Mouse (Mus musculus): Measurements from ENCODE around the gene Gm15217. TPM values are rescaled to one million over a fixed set of nuclear protein-coding genes. Genes with fewer than 3 reads are reported as not detected.

Gene Gm15217
- polyA plus RNA-seq, 1 experiment from 2014 or later = not detected

DNA sequence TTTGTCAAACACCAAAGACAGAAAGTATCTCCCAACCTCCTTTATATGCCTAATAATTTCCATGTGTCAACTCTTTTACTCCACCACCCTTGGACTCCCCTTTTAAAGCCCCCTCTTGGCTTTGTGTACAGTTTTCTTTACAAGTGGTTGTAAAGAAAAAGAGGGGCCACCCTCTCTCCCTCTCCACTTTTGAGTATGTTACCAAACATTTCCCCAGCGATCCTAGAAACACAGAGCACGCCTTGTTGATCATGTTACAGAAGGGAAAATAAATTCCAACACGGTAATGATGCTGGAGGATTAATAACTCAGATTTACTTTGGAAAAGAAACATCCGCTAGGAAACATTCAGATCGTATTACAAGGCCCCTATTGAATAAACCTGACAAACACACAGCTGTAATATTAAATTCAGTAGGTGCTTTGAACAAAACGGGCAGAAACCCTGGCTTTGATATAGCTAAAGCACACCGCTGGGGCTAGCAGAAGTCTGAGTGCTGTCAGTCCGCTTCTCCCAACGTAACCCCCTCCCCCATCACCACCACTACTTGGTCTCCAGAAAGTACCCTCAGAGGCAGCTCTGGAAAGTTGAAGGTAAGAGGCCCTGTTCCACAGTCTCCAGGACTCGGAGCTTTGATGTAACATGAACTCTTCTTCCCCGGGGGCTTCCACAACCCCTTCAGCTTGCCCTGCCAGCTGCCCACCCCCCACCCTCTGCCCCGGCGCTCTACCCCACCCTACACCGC lies 5.9 kb downstream of the Gm15217 start:
- no peaks in the 10 kb centered on the region for H3K27me3 ChIP-seq
- in situ Hi-C loops (cut with MboI; ENCODE audit: low pct_unique_long_range_greater_than_20kb) = loop anchor here (5.0 kb wide), 1 partner anchor 383 kb away; no protein-coding TSS in a partner anchor
- no peak for TF ChIP-seq CTCF (IDR thresholded peaks at IDR 0.05)
- ATAC-seq (no peak), DNase-seq (ENCODE audit: low read depth, low spot score) (no peak)
- ChIA-PET CTCF (no interaction called here), POLR2A (no interaction called here)

DNA sequence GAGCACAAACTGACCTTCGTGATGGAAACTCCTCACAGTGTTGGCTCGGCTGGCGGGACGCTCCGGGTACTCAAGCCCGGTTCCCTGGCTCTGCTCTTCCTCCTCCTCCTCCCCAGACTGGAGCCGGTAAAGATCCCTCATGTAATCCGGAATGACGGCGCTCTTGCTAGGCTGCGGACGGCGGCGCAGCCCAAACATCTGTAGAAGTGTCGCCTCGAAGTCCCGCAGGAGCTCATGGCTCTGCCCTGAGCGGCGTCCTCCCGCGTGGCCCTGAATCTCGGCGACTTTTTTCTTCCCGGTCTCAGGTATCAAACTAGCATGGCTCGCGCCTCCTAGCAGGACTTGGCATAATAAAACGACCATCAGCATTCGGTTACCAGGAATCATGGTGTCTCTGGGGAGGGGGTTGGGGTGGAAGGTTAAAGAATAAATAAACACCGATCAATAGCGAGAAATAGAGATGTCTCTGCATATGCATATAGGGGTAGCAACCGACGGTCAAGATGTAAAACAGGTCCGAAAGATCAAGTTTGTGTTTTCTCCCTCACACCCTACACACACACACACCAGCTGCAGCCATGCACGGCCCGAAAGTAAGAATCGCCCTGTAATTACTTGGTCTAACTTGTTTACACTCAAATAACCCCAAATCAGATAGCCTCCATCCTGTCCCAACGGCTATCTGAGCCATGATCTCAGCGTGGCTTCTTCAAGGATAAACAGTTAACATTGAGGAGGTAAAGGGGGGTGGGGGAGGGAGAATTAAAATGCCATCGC lies 6.7 kb downstream of the Gm15217 start:
- no peak for TF ChIP-seq CTCF (IDR thresholded peaks at IDR 0.05)
- no peak for ATAC-seq
- in situ Hi-C loops (cut with MboI; ENCODE audit: low pct_unique_long_range_greater_than_20kb) = loop anchor here (5.0 kb wide), 1 partner anchor 384 kb away; no protein-coding TSS in a partner anchor
- no peak for DNase-seq (ENCODE audit: low read depth, low spot score)
- ChIA-PET POLR2A (no interaction called here), CTCF (no interaction called here)
- no peaks in the 10 kb centered on the region for H3K27me3 ChIP-seq

DNA sequence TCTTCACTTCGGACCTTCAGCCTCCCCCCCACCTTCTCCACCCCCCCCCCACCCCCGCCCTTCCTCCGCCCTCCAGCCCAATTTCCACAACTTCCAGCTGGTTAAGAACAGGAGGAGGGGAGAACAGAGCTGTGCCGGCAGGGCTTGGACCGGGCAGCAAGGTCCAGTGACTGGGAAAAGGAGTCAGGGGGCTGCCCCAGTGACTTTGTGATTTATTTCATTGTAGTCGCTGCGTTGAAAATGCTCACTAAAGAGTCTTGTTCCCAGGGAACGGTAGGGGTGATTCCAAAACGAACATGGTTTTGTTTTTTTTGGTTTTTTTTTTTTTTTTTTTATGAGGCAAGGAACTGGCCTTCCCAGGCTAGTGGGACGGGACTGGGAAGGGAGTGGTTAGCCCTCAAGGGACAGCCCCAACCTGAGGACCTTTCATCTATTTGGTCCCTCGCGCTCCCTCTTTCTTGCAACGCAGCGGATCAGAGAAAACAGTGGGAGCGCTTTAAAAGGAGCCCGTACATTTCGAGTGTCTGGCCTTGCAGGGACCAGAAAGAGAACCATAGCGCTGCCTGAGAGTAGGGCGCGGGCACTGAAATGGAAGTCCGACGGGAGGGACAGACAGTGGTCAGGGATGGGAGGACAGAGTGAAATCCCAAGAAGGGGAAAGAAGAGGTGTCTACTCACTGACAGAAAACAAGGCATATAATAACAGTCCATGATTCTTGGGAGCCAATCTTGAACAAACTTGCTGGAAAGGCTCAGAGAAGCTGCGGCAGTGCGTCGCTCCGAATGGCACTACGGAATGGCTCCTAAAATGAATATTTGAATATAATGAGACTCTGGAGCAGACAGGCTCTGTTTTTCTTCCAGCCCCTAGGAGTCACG lies 7.5 kb downstream of the Gm15217 start:
- ChIA-PET CTCF (no interaction called here), POLR2A (interaction anchor here (0.8 kb wide), 1 partner anchor 22 kb away, joined by 4 read pairs; no protein-coding TSS in a partner anchor)
- in situ Hi-C loops (cut with MboI; ENCODE audit: low pct_unique_long_range_greater_than_20kb) = loop anchor here (5.0 kb wide), 1 partner anchor 384 kb away; no protein-coding TSS in a partner anchor
- DNase-seq (ENCODE audit: low read depth, low spot score) (no peak), ATAC-seq (peak; percentile 16)
- H3K27me3 ChIP-seq = no peaks in the 10 kb centered on the region
- no peak for TF ChIP-seq CTCF (IDR thresholded peaks at IDR 0.05)

DNA sequence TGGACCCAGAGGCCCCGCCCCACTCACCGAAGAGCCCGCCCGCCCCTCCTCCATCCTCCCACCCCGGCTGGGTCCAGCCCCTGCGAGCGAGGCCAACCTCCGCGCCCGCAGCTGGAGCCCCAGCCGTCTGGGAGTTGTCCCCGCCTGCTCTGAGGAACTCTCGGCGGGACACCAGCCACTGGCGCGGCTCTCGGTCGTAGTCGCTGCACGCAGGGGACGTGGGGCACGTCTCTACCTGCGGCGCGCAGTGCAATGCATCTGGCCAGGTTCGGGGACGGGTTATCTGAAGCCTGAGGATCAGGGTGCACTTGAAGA lies 8.1 kb downstream of the Gm15217 start:
- ATAC-seq (peak; percentile 77), DNase-seq (ENCODE audit: low read depth, low spot score) (peak; percentile 24)
- ChIA-PET POLR2A (interaction anchor here (0.8 kb wide), 1 partner anchor 21 kb away, joined by 4 read pairs; no protein-coding TSS in a partner anchor), CTCF (no interaction called here)
- TF ChIP-seq CTCF (IDR thresholded peaks at IDR 0.05) = no peak
- in situ Hi-C loops (cut with MboI; ENCODE audit: low pct_unique_long_range_greater_than_20kb) = loop anchor here (5.0 kb wide), 1 partner anchor 385 kb away; no protein-coding TSS in a partner anchor
- H3K27me3 ChIP-seq = no peaks in the 10 kb centered on the region

DNA sequence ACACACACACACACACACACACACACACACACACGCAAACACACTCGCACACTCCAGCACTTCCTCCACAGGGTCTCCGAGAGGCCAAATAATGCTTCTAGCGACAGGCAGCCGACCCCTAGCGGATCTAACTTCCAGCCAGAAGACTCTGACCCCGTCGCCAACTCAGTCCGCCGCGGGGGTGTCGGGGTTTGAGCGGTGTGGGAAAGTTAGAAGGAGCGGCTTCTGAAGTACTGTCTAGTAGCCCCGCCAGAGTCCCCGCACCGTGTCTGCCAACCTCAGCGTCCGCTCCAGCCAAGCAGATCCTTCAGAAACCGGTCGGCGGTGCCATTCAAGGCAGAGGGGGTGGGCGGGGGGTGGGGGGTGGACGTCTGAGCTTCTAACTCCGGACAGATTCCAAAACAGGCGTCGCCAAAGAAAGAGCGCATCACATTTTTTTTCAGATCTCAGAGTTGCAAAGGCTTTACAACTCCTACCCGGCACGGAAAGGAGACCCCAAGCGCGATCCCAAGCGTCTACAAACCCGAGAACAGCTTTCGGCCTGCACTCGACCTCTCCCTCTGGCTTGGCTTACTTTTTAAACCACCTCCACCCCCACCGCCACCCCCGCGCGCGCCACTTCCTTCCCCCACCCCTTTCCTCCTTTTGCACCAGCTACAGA lies 8.7 kb downstream of the Gm15217 start:
- in situ Hi-C loops (cut with MboI; ENCODE audit: low pct_unique_long_range_greater_than_20kb) = loop anchor here (5.0 kb wide), 1 partner anchor 386 kb away; no protein-coding TSS in a partner anchor
- ChIA-PET CTCF (no interaction called here), POLR2A (no interaction called here)
- no peaks in the 10 kb centered on the region for H3K27me3 ChIP-seq
- TF ChIP-seq CTCF (IDR thresholded peaks at IDR 0.05) = no peak
- ATAC-seq = no peak
- DNase-seq (ENCODE audit: low read depth, low spot score) = peak; percentile 25

DNA sequence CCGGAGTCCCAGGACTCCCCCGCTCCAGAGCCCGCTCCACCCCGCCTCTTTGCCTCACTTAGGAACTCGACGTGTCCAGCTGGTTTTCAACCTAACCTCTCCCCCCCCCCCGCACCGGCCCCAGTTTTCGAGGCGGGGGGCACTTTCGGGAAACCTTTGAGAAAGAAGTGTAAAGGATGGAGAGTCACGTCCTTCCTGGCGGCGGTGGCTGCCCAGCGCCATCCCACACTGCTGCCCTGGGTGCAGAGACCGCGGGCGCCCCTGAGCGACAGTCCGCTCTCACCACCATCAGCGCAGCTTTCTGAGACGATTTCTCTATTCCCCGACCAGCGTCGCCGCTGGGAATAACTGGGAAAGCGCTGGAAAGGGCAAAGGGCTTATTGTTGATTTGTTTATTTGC lies 9.4 kb downstream of the Gm15217 start:
- TF ChIP-seq CTCF (IDR thresholded peaks at IDR 0.05) = no peak
- no peaks in the 10 kb centered on the region for H3K27me3 ChIP-seq
- DNase-seq (ENCODE audit: low read depth, low spot score) (no peak), ATAC-seq (no peak)
- ChIA-PET CTCF (no interaction called here), POLR2A (no interaction called here)
- in situ Hi-C loops (cut with MboI; ENCODE audit: low pct_unique_long_range_greater_than_20kb) = loop anchor here (5.0 kb wide), 1 partner anchor 386 kb away; no protein-coding TSS in a partner anchor

DNA sequence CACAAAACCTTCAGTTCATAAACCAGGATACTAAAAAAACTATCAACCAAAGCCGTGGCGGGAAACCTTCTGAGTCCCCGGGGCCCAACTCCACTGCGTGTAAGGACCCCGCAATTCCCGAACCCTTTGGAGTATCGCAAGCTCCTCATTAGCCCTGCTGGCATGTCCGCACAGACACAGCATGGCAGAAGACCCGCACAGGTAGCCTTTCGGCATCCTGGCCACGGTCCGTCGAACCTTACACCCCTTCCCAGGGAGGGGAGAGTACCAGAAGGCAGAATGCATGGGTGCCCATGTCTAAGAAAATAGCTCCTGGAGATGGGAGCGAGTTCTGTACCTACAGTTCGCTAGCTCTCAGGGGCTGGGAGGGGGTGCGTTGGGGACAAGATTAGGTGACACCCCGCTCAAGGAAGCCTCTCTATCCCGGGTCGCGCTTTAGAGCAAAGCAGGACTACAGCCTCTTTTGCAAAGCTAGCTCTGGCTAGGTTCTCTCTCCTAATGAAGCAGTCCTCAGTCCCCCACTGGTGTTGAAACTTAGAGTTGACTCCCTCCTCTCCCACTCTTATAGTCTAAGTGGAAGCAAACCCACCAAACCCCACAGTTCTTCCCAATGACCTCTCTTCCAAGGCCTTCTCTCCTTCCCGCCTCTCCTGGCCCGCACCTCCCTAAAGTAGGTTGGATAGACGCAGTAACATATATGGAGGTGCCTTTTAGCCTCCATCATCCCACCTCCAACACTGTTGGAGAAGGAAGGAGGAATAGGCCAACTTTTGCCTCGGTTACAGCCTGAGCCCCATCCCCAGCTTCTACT lies 10.4 kb downstream of the Gm15217 start:
- no peaks in the 10 kb centered on the region for H3K27me3 ChIP-seq
- no peak for DNase-seq (ENCODE audit: low read depth, low spot score)
- CTCF ChIA-PET = no interaction called here
- TF ChIP-seq CTCF (IDR thresholded peaks at IDR 0.05) = no peak
- POLR2A ChIA-PET = no interaction called here
- no peak for ATAC-seq
- in situ Hi-C loops (cut with MboI; ENCODE audit: low pct_unique_long_range_greater_than_20kb) = loop anchor here (5.0 kb wide), 1 partner anchor 387 kb away; no protein-coding TSS in a partner anchor

DNA sequence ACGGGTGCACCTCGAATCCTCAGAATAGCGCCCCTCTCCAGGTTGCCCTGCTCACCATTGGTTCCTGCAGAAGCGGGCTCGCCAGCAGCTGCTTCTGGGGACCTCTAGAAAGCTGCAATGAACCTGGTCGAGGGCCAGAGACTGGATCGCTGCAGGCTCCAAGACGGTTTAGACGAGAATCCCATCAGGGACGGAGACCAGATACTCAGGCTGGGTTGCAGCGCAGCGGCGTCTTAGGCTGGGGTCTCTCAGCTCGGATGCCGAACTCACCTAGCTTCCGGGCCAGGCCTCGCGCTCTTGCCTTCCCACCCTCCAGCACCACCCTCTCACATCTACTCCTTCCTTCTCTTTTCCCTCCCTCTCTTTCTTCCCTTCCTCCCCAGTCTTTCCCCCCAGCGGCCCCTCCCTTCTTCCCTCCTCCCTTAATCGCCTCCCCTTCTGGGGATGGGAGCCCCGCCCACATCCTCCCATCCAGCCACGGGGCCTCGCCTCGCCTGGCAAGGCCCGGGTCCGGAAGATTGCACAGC lies 11.1 kb downstream of the Gm15217 start, which contains the start of gene Bmp4:
TSS of gene Bmp4 (minus strand) at position 421 of the 527 bp plus-strand sequence.
- ChIA-PET CTCF (no interaction called here), POLR2A (no interaction called here)
- TF ChIP-seq CTCF (IDR thresholded peaks at IDR 0.05) = no peak
- no peaks in the 10 kb centered on the region for H3K27me3 ChIP-seq
- in situ Hi-C loops (cut with MboI; ENCODE audit: low pct_unique_long_range_greater_than_20kb) = no loop called here
- DNase-seq (ENCODE audit: low read depth, low spot score) (no peak), ATAC-seq (no peak)

DNA sequence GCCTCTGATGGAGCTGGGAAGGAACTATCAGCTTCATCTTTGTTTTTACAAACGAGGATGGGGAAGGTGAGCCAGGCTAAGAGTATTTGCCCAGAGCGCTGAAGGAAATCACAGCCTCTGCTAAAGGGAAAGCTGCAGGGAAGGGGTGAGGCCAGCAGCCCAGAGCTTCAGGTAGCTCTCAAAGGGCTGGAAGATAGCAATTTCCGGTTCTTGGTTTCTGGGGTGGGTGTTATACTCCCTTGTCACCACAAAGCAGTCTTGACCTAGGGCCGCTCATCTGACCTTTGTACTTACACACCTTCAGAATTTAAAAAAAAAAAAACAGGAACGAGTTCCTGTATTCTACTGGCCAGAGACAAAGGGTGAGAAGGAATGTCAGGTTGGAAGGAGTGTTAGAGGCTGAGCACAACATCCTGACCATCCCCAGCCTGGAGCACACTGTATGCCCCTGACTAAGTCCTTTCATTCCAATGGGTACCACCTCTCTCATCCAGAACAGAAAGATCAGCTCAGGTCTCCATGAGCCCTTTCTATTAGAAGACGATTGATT lies 12.5 kb downstream of the Gm15217 start:
- DNase-seq (ENCODE audit: low read depth, low spot score) = no peak
- in situ Hi-C loops (cut with MboI; ENCODE audit: low pct_unique_long_range_greater_than_20kb) = no loop called here
- POLR2A ChIA-PET = no interaction called here
- CTCF ChIA-PET = no interaction called here
- ATAC-seq = no peak
- no peaks in the 10 kb centered on the region for H3K27me3 ChIP-seq
- no peak for TF ChIP-seq CTCF (IDR thresholded peaks at IDR 0.05)

All from Patski (cell line).